Mouse (Mus musculus) neural tube, embryonic 15.5 days (tissue): ENCODE measurements around the gene Mbd4. TPM values are rescaled to one million over a fixed set of nuclear protein-coding genes. Genes with fewer than 3 reads are reported as not detected.

Experiments used
- ATAC-seq: fragments of 200-750 bp; cut with Nextera tagmentation; 2 replicates; pipeline ENCODE4 v1.8.0; 2017; ENCODE audit warnings: mild to moderate bottlenecking, moderate TSS enrichment, moderate library complexity; ENCODE audit not compliant: low FRiP score
- H3K27ac ChIP-seq: fragments of 300-500 bp; sonication (generic); replicated peaks from 2 replicates; pipeline ENCODE4 v1.5.1; 2015; ENCODE audit warnings: mild to moderate bottlenecking, inconsistent platforms
- H3K27me3 ChIP-seq: fragments of 300-500 bp; sonication (generic); replicated peaks from 2 replicates; pipeline ENCODE4 v1.6.1; 2015; ENCODE audit warnings: inconsistent platforms
- H3K36me3 ChIP-seq: fragments of 300-500 bp; sonication (generic); 2 replicates; pipeline ENCODE4 v1.6.1; 2015; ENCODE audit warnings: inconsistent platforms
- H3K4me1 ChIP-seq: fragments of 300-500 bp; sonication (generic); 2 replicates; pipeline ENCODE4 v1.6.1; 2015; ENCODE audit warnings: inconsistent platforms
- H3K4me2 ChIP-seq: fragments of 300-500 bp; sonication (generic); 2 replicates; pipeline ENCODE4 v1.6.1; 2015; ENCODE audit warnings: inconsistent platforms, mild to moderate bottlenecking, moderate library complexity
- H3K4me3 ChIP-seq: fragments of 300-500 bp; sonication (generic); replicated peaks from 2 replicates; pipeline ENCODE4 v1.5.1; 2015; ENCODE audit warnings: mild to moderate bottlenecking, inconsistent platforms
- H3K9ac ChIP-seq: fragments of 300-500 bp; sonication (generic); replicated peaks from 2 replicates; pipeline ENCODE4 v1.6.1; 2015; ENCODE audit warnings: mild to moderate bottlenecking, inconsistent platforms
- H3K9me3 ChIP-seq: fragments of 300-500 bp; sonication (generic); replicated peaks from 2 replicates; pipeline ENCODE4 v1.6.1; 2016; ENCODE audit warnings: inconsistent platforms
- WGBS: fragments of 180-500 bp; shearing (Covaris S2); methylation state at CpG from one replicate; pipeline ENCODE4 v1.1.7; 2015; ENCODE audit warnings: mixed read lengths; 5-methylcytosine and 5-hydroxymethylcytosine counted together
- polyA plus RNA-seq: library from polyadenylated mRNA; unstranded; fragments of >200 nt; fragmentation: Nextera tagmentation; extraction: Ambion mirVana; gene quantifications from 2 replicates; pipeline ENCODE4 v1.2.1, GENCODE M21; 2015

The Mbd4 gene
- polyA plus RNA-seq, 1 experiment from 2014 or later: 10.4 TPM

- H3K27me3 ChIP-seq: no peaks in the 10 kb centered on the region
- H3K27ac ChIP-seq: no peak overlapping the region
- no peak for ATAC-seq
- H3K4me2 ChIP-seq: no peak overlapping the region
- no peak overlapping the region for H3K4me3 ChIP-seq
- H3K4me1 ChIP-seq: no peaks in the 10 kb centered on the region
- no peaks in the 10 kb centered on the region for H3K9me3 ChIP-seq
- 64% methylated on average over 4 of the region's 4 CpGs for WGBS
- no peak overlapping the region for H3K9ac ChIP-seq
- H3K36me3 ChIP-seq: peaks cover 5% of the 10 kb centered on the region
Observed at GRCm38 (mm10) chr6:115859258-115859657, 6.1 kb upstream of the Mbd4 start.

- no peaks in the 10 kb centered on the region for H3K27me3 ChIP-seq
- no peak for ATAC-seq
- no peak overlapping the region for H3K9ac ChIP-seq
- H3K4me3 ChIP-seq: no peak overlapping the region
- no peak overlapping the region for H3K27ac ChIP-seq
- no peaks in the 10 kb centered on the region for H3K36me3 ChIP-seq
- no peaks in the 10 kb centered on the region for H3K9me3 ChIP-seq
- WGBS: 83% methylated on average over 4 of the region's 4 CpGs
- H3K4me1 ChIP-seq: peaks cover 16% of the 10 kb centered on the region
- no peak overlapping the region for H3K4me2 ChIP-seq
Observed at GRCm38 (mm10) chr6:115856361-115856745, 3.2 kb upstream of the Mbd4 start.

GRCm38 (mm10) chr6:115855733-115856360 is 2.7 kb upstream of the Mbd4 start:
- no peak overlapping the region for H3K4me2 ChIP-seq
- H3K27ac ChIP-seq: no peak overlapping the region
- H3K4me3 ChIP-seq: no peak overlapping the region
- 84% methylated on average over 3 of the region's 3 CpGs for WGBS
- no peaks in the 10 kb centered on the region for H3K36me3 ChIP-seq
- no peak for ATAC-seq
- H3K9ac ChIP-seq: no peak overlapping the region
- peaks cover 16% of the 10 kb centered on the region for H3K4me1 ChIP-seq
- H3K27me3 ChIP-seq: no peaks in the 10 kb centered on the region
- no peaks in the 10 kb centered on the region for H3K9me3 ChIP-seq

- WGBS: 71% methylated on average over 2 of the region's 2 CpGs
- Histone ChIP-seq H3K4me2 (no peak overlapping the region), H3K4me1 (peaks cover 16% of the 10 kb centered on the region), H3K9ac (no peak overlapping the region), H3K27ac (no peak overlapping the region), H3K36me3 (0 out of 2 replicates have a peak, but pooled peaks cover 2% of the 10 kb centered on the region), H3K9me3 (no peaks in the 10 kb centered on the region), H3K4me3 (no peak overlapping the region), H3K27me3 (no peaks in the 10 kb centered on the region)
- no peak for ATAC-seq
Observed at GRCm38 (mm10) chr6:115854432-115854831, 1.3 kb upstream of the Mbd4 start.

DNA sequence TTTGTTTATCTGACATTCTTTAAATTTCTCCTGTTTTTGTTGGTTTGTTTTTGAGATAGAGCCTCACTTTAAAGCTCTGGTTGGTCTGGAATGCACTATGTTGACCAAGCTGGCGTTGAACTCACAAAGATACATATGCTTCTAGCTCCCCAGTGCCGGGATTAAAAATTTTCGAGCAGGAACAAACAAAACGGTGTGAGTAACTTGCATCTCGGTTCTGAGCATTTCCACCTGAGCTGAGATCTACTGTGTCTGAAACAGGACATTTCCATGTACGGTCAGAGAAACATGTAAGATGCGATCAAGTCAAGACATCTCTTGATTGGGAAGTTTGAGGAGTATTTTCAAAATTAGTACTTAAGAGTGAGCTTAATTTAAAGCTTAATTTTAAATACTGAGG is 814 bp upstream of the Mbd4 start:
- 50% methylated on average over 7 of the region's 7 CpGs for WGBS
- peak overlapping the region; percentile 85 for H3K27ac ChIP-seq
- H3K4me2 ChIP-seq: peak overlapping the region; percentile 88
- no peak for ATAC-seq
- H3K4me3 ChIP-seq: peak overlapping the region; percentile 68
- 0 out of 2 replicates have a peak, but pooled peaks cover 2% of the 10 kb centered on the region for H3K36me3 ChIP-seq
- H3K9ac ChIP-seq: peak overlapping the region; percentile 58; the same call in 1 of the 2 replicates
- no peaks in the 10 kb centered on the region for H3K9me3 ChIP-seq
- H3K4me1 ChIP-seq: peaks cover 16% of the 10 kb centered on the region
- H3K27me3 ChIP-seq: no peaks in the 10 kb centered on the region

GRCm38 (mm10) chr6:115852446-115853090 is 603 bp downstream of the Mbd4 start:
- WGBS: 6% methylated on average over 20 of the region's 20 CpGs

GRCm38 (mm10) chr6:115848598-115849304 is 4.4 kb downstream of the Mbd4 start:
- H3K9ac ChIP-seq: no peak overlapping the region
- WGBS: 94% methylated on average over 10 of the region's 10 CpGs
- ATAC-seq: no peak

More at GRCm38 (mm10) chr6:115852446-115853090, 603 bp downstream of the Mbd4 start:
- H3K36me3 ChIP-seq: 0 out of 2 replicates have a peak, but pooled peaks cover 2% of the 10 kb centered on the region
- no peaks in the 10 kb centered on the region for H3K27me3 ChIP-seq
- H3K4me2 ChIP-seq: peak overlapping the region; percentile 88
- peak overlapping the region; percentile 56 for H3K9ac ChIP-seq
- peak overlapping the region; percentile 68 for H3K4me3 ChIP-seq
- H3K9me3 ChIP-seq: no peaks in the 10 kb centered on the region
- peaks cover 16% of the 10 kb centered on the region for H3K4me1 ChIP-seq
- no peak for ATAC-seq
- H3K27ac ChIP-seq: peak overlapping the region; percentile 85

DNA sequence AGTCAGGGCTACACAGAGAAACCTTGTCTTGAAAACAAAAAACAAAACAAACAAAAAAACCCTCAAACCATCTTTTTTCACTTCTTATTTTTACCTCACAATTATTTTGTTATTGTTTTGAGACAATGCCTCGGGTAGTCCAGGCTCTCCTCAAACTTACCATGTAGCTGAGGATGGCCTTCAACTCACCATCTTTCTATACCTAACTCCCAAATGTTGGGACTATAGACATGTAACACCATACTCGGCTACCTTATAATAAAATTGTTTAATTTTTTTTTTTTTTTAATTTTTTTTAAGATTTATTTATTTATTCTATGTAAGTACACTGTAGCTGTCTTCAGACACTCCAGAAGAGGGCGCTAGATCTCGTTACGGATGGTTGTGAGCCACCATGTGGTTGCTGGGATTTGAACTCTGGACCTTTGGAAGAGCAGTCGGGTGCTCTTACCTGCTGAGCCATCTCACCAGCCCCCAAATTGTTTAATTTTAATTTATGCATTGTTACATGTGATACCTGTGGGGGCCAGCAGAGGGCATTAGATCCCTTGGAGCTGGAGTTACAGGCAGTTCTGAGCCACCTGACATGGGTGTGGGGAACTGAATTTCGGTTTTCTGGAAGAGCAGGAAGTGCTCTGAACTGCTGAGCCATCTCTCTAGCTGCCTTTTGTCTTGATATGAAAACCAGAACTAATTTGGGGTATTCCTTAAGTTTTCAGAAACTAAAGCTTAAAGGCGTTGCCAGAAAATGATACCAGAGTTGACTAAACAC is 6.3 kb downstream of the Mbd4 start:
- no peaks in the 10 kb centered on the region for H3K27me3 ChIP-seq
- 51% methylated on average over 8 of the region's 8 CpGs for WGBS
- H3K4me2 ChIP-seq: no peak overlapping the region
- no peak overlapping the region for H3K4me3 ChIP-seq
- peaks cover 12% of the 10 kb centered on the region for H3K36me3 ChIP-seq
- no peak for ATAC-seq
- H3K9me3 ChIP-seq: no peaks in the 10 kb centered on the region
- peaks cover under 1% of the 10 kb centered on the region; the same call in 1 of the 2 replicates for H3K4me1 ChIP-seq
- H3K27ac ChIP-seq: no peak overlapping the region
- no peak overlapping the region for H3K9ac ChIP-seq

More at GRCm38 (mm10) chr6:115848598-115849304, 4.4 kb downstream of the Mbd4 start:
- peaks cover 8% of the 10 kb centered on the region for H3K36me3 ChIP-seq
- peaks cover 13% of the 10 kb centered on the region for H3K4me1 ChIP-seq
- H3K4me3 ChIP-seq: no peak overlapping the region
- H3K4me2 ChIP-seq: no peak overlapping the region
- no peak overlapping the region for H3K27ac ChIP-seq
- H3K9me3 ChIP-seq: no peaks in the 10 kb centered on the region
- no peaks in the 10 kb centered on the region for H3K27me3 ChIP-seq

DNA sequence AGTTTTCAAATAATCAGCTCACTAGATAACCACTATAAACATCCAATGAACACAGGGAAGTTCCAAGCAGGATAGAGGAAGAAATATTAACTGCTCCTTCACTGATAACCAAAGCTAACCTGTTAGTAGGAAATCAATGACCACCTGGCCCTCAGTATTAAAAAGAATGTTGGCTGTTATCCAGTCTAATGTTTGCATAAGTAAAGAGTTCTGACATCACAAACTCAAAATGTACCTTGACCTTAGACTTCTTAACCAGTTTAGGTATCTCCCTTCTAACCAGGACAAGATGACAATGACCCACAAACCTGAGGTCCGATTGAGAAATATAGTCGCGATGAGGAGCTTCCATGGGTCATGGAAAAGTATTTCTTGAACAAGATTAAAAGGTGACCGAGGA is 8.2 kb downstream of the Mbd4 start:
- Histone ChIP-seq H3K36me3 (peaks cover 10% of the 10 kb centered on the region), H3K27ac (no peak overlapping the region), H3K4me3 (no peak overlapping the region), H3K27me3 (no peaks in the 10 kb centered on the region), H3K4me1 (no peaks in the 10 kb centered on the region), H3K4me2 (no peak overlapping the region), H3K9me3 (no peaks in the 10 kb centered on the region), H3K9ac (no peak overlapping the region)
- no peak for ATAC-seq
- 96% methylated on average over 4 of the region's 4 CpGs for WGBS

DNA sequence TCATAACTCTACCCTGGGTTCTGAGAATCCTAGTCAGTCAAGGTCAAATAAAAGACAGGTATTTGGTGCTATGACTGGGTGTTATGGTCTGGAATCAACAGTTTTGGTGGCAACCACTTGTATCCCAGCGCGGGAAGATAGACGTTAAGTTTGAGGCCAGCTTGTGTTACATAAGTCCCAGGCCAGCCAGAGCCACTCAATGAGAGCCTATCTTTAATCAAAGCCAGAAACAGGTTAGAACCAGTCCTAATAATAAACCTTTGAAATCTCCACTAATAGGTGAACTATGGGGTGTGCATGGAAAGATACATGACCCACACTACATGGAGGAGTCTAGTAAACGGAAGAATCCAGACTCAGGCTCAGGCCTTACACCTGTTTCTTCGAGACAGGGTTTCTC is 14.4 kb downstream of the Mbd4 start:
- 72% methylated on average over 5 of the region's 5 CpGs for WGBS
- no peaks in the 10 kb centered on the region for H3K9me3 ChIP-seq
- H3K27ac ChIP-seq: no peak overlapping the region
- H3K27me3 ChIP-seq: no peaks in the 10 kb centered on the region
- H3K4me1 ChIP-seq: peaks cover 20% of the 10 kb centered on the region
- peak overlapping the region; percentile 42 for H3K4me3 ChIP-seq
- peak overlapping the region; percentile 80 for H3K4me2 ChIP-seq
- H3K36me3 ChIP-seq: peaks cover 4% of the 10 kb centered on the region
- ATAC-seq: peak; percentile 30; the same call in 1 of the 2 replicates
- no peak overlapping the region for H3K9ac ChIP-seq

DNA sequence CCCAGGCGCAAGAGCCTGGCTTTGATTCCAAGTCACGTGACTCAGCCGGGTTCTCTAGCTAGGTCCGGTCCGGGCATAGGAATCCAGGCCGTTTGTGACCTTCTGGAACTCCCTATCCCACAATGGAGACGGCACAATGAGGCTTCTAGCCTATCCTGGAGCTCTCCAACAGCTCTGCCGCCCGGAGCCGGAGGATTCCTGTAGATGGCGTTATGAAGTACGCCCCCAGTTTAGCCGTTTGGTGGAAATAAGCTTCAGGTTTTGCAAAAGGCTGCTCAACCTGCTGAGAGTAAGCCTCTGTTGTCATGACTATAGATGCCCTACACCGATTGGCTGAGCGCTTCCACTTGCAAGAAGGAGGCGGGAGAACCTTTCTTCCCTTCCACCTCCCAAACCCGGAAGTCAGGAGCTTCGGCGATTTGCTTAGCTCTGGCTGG is 15.0 kb downstream of the Mbd4 start, which contains the start of gene Efcab12:
Efcab12 (minus strand) TSS at position 252 of the 437 bp plus-strand sequence.
- ATAC-seq: peak; percentile 97
- H3K4me3 ChIP-seq: peak within 1 kb of the TSS; percentile 42
- WGBS: 2% methylated on average over 19 of the region's 19 CpGs
- peak within 1 kb of the TSS; percentile 80 for H3K4me2 ChIP-seq
- peak within 1 kb of the TSS; percentile 60; the same call in 1 of the 2 replicates for H3K27ac ChIP-seq
- no peaks in the 10 kb centered on the region for H3K9me3 ChIP-seq
- H3K4me1 ChIP-seq: peaks cover 20% of the 10 kb centered on the region
- H3K27me3 ChIP-seq: no peaks in the 10 kb centered on the region
- H3K36me3 ChIP-seq: no peaks in the 10 kb centered on the region
- peak within 1 kb of the TSS; percentile 39 for H3K9ac ChIP-seq
